Mouse (Mus musculus) CH12.LX (cell line): Measurements from ENCODE around the gene Iqca.

Experiments
- POLR2A ChIP-seq: IDR thresholded peaks from 2 replicates; pipeline ENCODE4 v1.6.1; 2011; ENCODE audit warnings: low read depth, mild to moderate bottlenecking, improper control_type of control experiment, low read length
- TCF12 ChIP-seq: IDR thresholded peaks from 2 replicates; pipeline ENCODE4 v1.6.1; 2014; ENCODE audit warnings: low read depth, mild to moderate bottlenecking, inconsistent platforms, low read length, improper control_type of control experiment
- USF1 ChIP-seq: IDR thresholded peaks from 2 replicates; pipeline ENCODE4 v1.6.1; 2014; ENCODE audit warnings: low read depth, mild to moderate bottlenecking, inconsistent platforms, low read length, improper control_type of control experiment
- ZKSCAN1 ChIP-seq: IDR thresholded peaks from 2 replicates; pipeline ENCODE4 v1.6.1; 2012; ENCODE audit warnings: low read depth, inconsistent platforms, low read length, improper control_type of control experiment, borderline replicate concordance

GRCm38 (mm10) chr1:90119214-90119613 lies 34.0 kb downstream of the Iqca start:
- no peak for TF ChIP-seq USF1
- TF ChIP-seq TCF12: no peak
- no peak for TF ChIP-seq POLR2A
- no peak for TF ChIP-seq ZKSCAN1
